Mouse (Mus musculus): ENCODE data around the gene Apc2. TPM values are rescaled to one million over a fixed set of nuclear protein-coding genes. Genes with fewer than 3 reads are reported as not detected.

Gene Apc2
- polyA plus RNA-seq, 1 experiment: 0.24 TPM

DNA sequence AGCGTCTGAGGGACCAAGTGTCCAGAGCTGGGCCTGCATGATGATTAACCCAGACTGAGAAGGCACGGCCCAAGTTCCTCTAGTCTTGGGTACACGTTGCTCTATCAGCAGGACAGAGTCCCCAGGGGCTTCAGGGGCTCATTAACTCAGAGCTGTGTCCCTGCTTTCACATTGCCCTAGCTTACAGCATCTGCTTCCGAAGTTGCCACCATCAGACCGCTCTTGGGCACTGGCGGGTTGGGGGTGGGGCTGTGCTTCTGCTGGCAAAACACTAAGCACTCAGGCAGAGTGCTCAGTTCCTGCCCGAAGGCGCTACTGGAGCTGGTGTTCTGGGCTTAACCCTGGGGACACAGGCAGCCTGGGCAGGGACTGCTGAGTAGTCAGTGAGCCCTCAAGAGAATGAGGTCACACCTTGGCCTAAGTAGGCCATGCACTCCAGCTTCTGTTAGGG lies 13.8 kb upstream of the Apc2 start:
- Histone ChIP-seq H3K4me2 (ENCODE audit: low read depth) (no peak overlapping the region), H3ac (ENCODE audit: control insufficient read depth, insufficient read length) (no peak overlapping the region), H3K27me3 (ENCODE audit: control insufficient read depth, insufficient read depth, insufficient read length) (no peaks in the 10 kb centered on the region), H3K4me3 (no peak overlapping the region), H3K36me3 (ENCODE audit: control insufficient read depth, insufficient read depth) (peaks cover 31% of the 10 kb centered on the region), H3K79me2 (ENCODE audit: control insufficient read depth, insufficient read depth) (no peaks in the 10 kb centered on the region)
- no peak for TF ChIP-seq CEBPB (IDR thresholded peaks at IDR 0.05; ENCODE audit: insufficient read depth, poor library complexity, severe bottlenecking)

DNA sequence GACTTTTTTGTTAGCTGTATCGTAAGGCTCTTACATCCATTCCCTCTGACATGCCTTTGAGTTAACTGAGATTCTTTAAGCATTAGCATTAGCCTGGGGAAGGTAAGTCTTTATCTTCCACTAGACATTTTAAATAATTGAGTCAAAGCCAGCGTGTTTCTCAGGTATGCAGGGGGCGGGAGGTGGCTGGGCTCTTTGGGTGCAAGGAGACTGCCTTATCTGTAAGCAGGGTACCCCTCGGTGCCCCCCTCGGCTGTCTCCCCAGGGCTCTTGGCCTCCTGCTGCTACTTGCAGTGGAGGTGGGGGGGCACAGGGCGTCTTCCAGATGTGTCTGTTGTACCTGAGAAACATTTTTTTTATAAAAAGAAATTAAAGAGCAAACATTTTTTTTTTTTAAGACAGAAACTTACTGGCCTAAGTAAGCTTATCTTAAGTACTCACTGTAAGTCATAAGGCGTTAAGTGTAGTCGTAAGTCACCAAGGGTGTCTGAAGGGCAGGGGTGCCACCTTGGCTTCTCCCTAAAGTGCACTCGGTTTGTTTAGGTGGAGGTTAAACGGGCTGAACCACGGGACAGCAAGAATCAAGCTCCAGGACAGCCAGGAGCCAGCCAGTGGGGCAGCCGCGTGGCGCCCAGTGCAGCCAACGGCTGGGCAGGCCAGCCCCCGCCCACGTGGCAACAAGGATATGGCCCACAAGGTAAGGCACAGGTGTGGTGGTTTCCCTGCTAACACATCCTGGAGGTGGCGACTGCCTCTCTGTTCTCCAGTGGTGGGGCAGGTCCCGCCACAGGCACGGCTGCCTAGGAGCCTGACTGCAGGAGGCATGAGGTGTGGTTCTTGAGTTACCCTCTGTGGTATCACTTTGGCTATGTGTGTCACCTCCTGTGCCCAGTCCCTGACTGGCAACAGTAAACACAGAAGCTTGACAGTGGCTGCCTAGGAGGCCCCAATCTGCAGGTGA lies 13.0 kb upstream of the Apc2 start:
- no peak overlapping the region for H3K4me3 ChIP-seq
- peaks cover 26% of the 10 kb centered on the region for H3K36me3 ChIP-seq (ENCODE audit: control insufficient read depth, insufficient read depth)
- no peaks in the 10 kb centered on the region for H3K79me2 ChIP-seq (ENCODE audit: control insufficient read depth, insufficient read depth)
- H3K27me3 ChIP-seq (ENCODE audit: control insufficient read depth, insufficient read depth, insufficient read length): no peaks in the 10 kb centered on the region
- no peak overlapping the region for H3K4me2 ChIP-seq (ENCODE audit: low read depth)
- no peak for TF ChIP-seq REST (IDR thresholded peaks at IDR 0.05; ENCODE audit: insufficient read depth, insufficient read length)
- TF ChIP-seq MYOD1 (IDR thresholded peaks at IDR 0.05; ENCODE audit: control insufficient read depth in 1 of 3, insufficient read length in 2 of 3, low read depth in 2 of 3): no peak
- peak; percentile 24 for TF ChIP-seq POLR2AphosphoS2 (IDR thresholded peaks at IDR 0.05; ENCODE audit: insufficient read length, low read depth)
- TF ChIP-seq CEBPB (IDR thresholded peaks at IDR 0.05; ENCODE audit: insufficient read depth, poor library complexity, severe bottlenecking): no peak
- no peak overlapping the region for H3ac ChIP-seq (ENCODE audit: control insufficient read depth, insufficient read length)

DNA sequence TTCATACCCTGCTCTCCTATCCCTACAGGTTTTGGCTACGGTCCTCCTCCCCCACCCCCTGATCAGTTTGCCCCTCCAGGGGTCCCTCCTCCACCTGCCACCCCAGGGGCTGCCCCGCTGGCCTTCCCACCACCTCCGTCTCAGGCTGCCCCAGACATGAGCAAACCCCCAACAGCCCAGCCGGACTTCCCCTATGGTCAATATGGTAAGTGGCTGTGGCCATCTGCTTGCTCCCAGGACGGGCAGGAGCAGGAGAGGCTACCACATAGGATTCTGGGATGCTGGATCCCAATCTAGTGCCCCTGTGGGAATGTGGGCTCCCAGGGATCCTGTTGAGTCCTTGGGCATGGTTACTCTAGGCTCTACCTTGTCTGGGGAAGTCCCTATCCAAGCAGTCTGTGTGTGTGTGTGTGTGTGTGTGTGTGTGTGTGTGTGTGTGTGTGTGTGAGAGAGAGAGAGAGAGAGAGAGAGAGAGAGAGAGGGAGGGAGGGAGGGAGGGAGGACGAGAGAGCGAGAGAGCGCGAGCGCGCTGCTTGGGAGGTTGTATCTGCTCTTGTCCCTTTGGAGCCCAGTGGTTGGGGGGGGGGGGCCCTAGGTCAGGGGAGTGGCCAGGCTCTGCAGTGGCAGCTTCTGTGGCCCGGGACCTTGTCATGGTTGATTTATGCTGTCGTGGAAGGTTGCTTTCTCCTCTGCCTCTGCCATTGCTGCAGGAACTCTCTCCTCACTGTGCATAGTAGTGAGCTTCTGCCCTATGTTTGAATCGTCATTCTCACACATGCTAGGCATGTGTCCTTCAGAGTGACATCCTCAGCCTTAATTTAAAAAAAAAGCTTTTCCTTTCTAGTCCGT lies 10.3 kb upstream of the Apc2 start:
- Histone ChIP-seq H3K79me2 (ENCODE audit: control insufficient read depth, insufficient read depth) (no peaks in the 10 kb centered on the region), H3ac (ENCODE audit: control insufficient read depth, insufficient read length) (no peak overlapping the region)
- TF ChIP-seq CEBPB (IDR thresholded peaks at IDR 0.05; ENCODE audit: insufficient read depth, poor library complexity, severe bottlenecking) (no peak), TCF12 (IDR thresholded peaks at IDR 0.05; ENCODE audit: insufficient read depth, poor library complexity, severe bottlenecking) (no peak), USF1 (IDR thresholded peaks at IDR 0.05; ENCODE audit: low read depth) (no peak)

DNA sequence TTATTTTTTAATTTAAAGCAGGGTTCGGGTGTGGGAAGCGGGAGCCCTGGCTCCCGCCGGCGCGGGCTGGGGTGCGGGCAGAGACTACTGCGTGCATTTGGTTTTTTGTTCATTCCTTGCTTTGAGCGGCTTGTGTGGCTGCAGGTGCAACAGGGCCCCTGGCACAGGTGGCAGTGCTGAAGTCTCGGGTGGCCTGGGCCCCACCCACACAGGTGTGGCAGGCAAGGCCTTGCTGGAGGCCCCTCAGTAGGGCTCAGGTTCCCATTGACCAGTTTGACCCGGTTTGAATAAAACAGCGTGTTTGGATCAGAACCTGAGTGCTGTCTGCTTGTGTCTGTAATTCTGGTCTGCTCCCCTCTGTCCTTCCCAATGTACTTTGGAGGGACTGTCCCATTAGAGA lies 7.7 kb upstream of the Apc2 start:
- no peak overlapping the region for H3K4me3 ChIP-seq
- H3ac ChIP-seq (ENCODE audit: control insufficient read depth, insufficient read length): no peak overlapping the region
- no peaks in the 10 kb centered on the region for H3K27me3 ChIP-seq (ENCODE audit: control insufficient read depth, insufficient read depth, insufficient read length)
- no peak overlapping the region for H3K4me2 ChIP-seq (ENCODE audit: low read depth)
- H3K36me3 ChIP-seq (ENCODE audit: control insufficient read depth, insufficient read depth): peaks cover 14% of the 10 kb centered on the region
- TF ChIP-seq SRF (IDR thresholded peaks at IDR 0.05; ENCODE audit: control insufficient read depth, insufficient read length, low read depth): no peak
- peaks cover 8% of the 10 kb centered on the region for H3K79me2 ChIP-seq (ENCODE audit: control insufficient read depth, insufficient read depth)

More for the DNA sequence above, 10.3 kb upstream of the Apc2 start:
- H3K27me3 ChIP-seq (ENCODE audit: control insufficient read depth, insufficient read depth, insufficient read length): no peaks in the 10 kb centered on the region
- no peak overlapping the region for H3K4me3 ChIP-seq
- peaks cover 18% of the 10 kb centered on the region for H3K36me3 ChIP-seq (ENCODE audit: control insufficient read depth, insufficient read depth)
- H3K4me2 ChIP-seq (ENCODE audit: low read depth): no peak overlapping the region

DNA sequence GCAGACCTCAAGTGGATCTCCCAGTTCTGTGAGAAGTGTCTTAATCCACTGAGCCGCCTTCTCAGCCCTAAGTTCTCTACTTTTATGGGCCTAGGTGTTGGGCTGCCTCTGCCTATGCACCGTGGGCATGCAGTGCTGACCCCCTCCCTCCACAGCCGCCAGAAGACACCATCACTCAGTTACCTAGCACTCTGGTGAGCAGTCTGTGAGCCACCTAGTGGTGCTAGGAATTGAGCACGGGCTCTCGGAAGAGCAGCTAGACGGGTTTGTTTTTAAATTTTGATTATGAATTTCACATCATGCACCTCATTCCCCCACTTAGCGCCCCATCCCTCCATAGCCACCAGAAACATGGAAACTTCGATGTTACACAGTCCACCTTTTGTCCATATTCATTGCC lies 7.1 kb upstream of the Apc2 start:
- Histone ChIP-seq H3K79me2 (ENCODE audit: control insufficient read depth, insufficient read depth) (peaks cover 13% of the 10 kb centered on the region), H3K36me3 (ENCODE audit: control insufficient read depth, insufficient read depth) (peaks cover 14% of the 10 kb centered on the region), H3K27me3 (ENCODE audit: control insufficient read depth, insufficient read depth, insufficient read length) (no peaks in the 10 kb centered on the region), H3K4me3 (no peak overlapping the region), H3ac (ENCODE audit: control insufficient read depth, insufficient read length) (no peak overlapping the region), H3K4me2 (ENCODE audit: low read depth) (no peak overlapping the region)
- TF ChIP-seq MYOD1 (IDR thresholded peaks at IDR 0.05; ENCODE audit: control insufficient read depth in 1 of 3, insufficient read length in 2 of 3, low read depth in 2 of 3) (no peak), TCF12 (IDR thresholded peaks at IDR 0.05; ENCODE audit: insufficient read depth, poor library complexity, severe bottlenecking) (no peak), MAX (IDR thresholded peaks at IDR 0.05; ENCODE audit: low read depth) (no peak), POLR2AphosphoS2 (IDR thresholded peaks at IDR 0.05; ENCODE audit: insufficient read length, low read depth) (peak; percentile 44), USF1 (IDR thresholded peaks at IDR 0.05; ENCODE audit: low read depth) (no peak), REST (IDR thresholded peaks at IDR 0.05; ENCODE audit: insufficient read depth, insufficient read length) (no peak), SRF (IDR thresholded peaks at IDR 0.05; ENCODE audit: control insufficient read depth, insufficient read length, low read depth) (no peak)
